Mouse (Mus musculus): ENCODE measurements around the gene Tmem255b.

DNA sequence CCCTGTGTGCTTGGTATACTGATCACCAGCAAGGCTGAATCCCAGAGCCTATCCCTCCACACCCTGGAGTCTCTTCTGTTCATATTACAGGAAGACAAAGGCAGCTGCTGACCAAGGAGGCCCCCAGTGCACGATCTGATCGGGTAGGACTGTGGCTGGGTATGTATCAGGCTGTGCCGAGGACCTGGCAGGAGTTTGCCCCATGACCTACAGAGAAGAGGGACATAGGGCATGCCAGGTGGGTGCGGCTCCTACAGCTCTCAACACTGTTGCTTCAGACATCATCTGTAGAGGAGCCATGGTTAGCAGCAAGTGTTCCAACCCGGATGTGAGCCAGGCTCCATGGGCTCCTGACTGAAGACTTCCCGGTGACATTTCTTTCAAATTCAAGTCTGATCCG lies 41.1 kb upstream of the Tmem255b start:
- no peak for TF ChIP-seq ZNF384 (IDR thresholded peaks at IDR 0.05; ENCODE audit: low read depth, low read length)
- no peak for TF ChIP-seq HCFC1 (IDR thresholded peaks at IDR 0.05; ENCODE audit: borderline replicate concordance, insufficient read depth, low read length)

All from ES-E14 (cell line).